Mouse (Mus musculus): ENCODE data around the gene Six3.

Gene Six3

DNA sequence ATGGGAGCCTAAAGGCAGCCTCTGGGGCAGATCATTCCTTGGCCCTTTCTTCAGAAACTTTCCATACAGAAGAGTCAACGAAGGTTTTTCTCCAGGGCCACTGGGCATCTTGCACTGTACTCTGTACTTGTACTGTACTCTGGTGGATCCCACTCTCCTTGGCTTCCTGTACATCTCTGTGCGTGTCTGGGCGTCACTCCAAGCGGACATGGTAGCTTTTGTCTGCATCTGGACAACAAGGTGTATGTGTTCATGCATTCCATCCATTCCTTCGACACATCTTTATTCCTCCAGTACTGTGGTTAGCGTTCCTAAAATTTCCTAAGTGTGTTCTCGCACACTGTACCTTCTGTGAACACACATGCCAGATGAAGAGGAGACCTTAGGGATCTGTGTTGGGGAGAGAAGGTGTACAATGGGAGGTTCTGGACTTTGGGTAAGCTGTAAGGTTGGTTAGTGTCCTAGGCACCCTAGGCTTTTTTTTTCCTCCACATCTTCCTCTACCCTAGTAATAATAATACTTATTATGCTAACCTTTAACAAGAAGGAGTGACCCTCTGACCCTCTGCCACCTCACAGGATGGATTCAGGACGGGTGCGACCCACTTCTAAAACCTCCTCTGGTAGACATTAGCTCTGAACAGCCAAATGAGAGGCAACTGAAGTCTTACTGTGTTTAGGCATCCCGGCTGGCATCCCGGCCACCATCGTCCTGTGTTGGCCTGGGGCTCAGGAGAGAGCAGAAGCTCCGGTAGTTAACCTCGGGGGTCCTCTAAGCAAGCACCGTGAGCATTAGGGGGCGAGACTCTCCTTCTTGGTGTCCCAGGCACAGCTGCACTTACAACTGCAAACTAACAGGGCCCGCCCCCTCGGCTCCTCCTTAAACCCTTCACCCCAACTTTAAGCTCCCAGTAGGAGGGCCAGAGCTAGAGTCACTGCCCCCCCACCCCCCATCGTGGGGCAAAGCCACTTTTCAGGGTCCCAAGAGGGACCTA is 1.6 kb upstream of the Six3 start:
- in situ Hi-C loops (cut with MboI; ENCODE audit: unreplicated experiment in 2 of 2): no loop called here

DNA sequence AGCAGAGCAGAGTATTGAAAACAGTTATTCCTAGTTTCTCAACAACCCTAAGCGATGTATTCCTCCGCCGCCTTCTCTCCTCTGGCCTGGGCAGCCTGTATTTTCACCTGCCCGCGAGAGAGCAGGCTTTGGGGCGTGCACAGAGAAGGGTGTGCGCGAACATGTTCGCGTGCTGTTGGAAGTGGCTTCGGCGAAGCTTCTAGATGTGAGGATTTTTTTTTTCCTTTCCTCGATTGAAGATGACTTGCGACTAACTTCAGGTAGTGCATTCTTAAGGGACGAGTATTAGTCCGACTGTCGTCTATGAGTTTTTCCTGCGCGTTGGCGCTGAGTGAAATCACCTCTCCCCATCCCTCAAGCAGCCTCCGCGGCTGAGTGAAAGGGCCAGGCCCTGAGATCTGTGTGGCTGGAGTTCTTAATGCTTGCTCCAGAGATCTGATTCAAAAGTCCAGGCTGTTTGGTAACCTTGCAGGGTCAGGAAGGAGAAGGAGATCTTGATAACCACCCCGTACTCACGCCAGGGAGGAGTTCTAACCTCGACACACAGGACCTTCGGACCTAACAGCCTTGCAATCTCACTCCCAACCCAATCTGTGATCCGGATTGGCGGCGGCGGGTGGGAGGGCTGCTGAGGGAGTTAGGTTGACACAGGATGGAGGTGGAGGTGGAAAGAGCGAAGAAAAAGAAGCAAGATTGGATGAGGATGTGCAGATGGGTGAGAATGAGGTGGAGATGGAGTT is 712 bp upstream of the Six3 start:
- in situ Hi-C loops (cut with MboI; ENCODE audit: unreplicated experiment in 2 of 2): no loop called here

DNA sequence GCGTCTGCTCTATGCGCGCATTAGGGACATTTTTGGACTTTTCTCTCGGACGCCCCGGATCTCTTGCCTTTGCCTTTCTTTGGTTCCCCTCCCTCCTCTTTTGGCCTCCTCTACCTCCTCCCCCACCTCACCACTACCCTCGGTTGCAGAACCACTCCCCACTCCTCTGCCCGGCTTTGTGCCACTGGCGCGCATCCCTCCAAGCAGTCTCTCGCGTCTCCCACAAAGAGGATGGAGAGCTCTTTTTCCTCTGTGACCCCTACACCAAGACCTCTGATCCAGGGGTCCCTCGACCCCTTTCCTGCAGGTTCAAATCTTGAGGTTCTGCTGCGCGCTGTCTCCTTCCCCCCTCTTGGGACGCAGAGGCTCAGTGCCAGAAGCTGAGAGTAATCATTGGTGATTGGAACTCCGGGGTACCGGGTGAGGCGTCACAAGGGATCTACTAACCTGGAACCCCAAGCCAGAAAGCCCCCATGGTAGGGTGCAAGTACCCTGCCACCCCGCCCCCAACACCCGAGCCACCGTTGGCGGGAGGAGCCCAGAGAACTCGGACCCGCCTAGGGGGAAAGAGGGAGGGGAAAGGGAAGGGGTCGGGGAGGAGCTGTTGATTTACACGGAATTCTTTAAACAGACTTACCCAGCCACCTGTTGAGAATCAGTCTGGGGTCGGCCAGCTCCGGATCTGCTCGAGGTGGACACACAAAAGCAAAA is 758 bp downstream of the Six3 start:
- in situ Hi-C loops (cut with MboI; ENCODE audit: unreplicated experiment in 2 of 2): no loop called here

- in situ Hi-C loops (cut with MboI; ENCODE audit: unreplicated experiment in 2 of 2): no loop called here
Observed at GRCm38 (mm10) chr17:85614722-85615331, 1.4 kb downstream of the Six3 start.

DNA sequence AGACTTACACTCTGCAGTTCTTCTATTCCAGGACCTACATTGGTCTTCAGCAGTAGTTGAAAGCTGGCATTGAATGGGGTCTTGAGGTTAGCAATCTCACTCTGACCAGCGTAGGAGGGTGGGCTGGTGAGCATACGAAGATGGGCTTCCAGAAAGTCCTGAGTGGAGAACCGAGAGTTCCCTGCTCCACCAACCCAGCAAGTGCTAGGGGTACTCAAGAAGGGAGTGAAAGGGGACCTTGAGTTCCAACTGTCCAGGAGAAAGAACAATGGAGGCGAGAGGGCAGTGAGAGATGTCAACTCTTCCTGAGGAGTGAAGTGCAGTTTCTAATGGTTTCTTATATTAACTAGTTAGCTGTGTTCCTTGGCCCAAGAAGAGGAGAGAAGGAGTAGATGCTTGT is 2.2 kb downstream of the Six3 start:
- in situ Hi-C loops (cut with MboI; ENCODE audit: unreplicated experiment in 2 of 2): no loop called here

- in situ Hi-C loops (cut with MboI; ENCODE audit: unreplicated experiment in 2 of 2): no loop called here
Observed at GRCm38 (mm10) chr17:85616526-85617500, 3.4 kb downstream of the Six3 start.

DNA sequence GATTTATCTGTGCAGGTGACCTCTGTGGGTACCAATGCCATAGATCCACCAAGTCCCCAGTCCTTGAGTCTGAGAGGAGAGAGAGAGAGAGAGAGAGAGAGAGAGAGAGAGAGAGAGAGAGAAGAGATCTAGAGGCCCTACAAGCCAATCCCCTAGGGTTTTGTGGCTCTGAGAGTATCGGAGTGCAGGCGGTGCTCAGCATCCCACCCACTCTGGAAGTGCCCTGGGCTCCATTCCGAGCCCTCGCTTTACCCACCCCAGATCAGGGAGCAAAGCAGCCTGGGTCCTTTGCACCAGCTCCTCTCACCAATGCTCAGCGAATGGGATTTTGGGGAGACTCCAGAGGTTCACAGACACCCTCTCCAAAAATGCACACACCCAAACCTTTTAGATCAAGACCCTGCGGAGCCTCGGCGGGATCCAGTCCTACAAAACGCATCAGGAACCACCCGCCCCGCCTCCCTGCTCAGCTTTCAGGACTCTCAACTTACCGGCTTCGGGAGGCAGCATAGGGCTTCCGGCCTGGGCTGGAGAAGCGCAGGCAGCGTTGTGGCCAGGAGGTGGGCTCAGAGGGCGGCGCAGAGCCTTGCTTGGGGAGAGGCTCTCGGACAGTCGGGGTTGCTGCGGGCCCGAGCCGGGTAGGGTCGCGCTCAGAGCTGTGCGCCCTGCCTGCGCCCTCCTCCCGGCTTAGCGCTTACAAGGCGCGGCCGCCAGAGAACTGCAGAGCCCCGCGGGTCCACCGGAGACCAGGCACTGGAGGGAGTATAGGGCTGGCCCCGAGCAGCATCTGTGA is 4.4 kb downstream of the Six3 start:
- in situ Hi-C loops (cut with MboI; ENCODE audit: unreplicated experiment in 2 of 2): no loop called here

DNA sequence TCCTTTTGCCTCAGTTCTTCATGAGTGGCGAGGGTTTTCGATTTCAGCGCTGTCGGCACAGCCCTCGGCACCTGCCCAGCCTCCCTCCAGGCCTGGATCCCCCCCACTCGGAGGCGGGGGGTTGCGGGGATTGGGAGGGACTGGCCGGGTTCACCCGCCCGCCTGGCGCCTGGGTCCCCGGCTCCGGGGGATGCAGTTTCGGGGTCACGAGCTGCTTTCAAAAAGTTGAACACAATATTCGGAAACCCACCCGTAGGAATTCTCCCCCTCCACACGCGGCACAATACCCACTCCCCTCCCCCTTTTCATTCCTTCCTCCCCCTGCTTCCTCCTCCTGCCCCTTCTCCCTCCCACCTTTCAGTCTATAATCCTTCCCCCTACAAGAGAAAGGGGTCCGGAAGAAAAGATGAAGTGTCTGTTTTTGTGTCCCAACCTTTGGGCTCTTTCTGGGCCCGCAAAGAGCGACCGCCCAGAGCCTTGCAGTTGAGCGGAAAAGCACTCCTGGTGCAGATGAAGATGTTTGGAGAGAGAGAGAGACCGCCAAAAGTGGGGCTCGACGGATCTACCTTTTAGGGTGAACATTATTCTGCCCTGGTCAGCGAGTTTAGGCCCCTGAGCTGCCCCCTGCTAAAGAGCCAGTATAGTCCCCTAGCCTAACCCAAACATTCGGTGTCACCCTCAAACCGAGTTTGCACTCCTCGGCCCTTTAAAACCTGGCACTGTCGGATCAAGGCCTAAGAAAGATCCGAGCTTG is 5.1 kb downstream of the Six3 start:
- in situ Hi-C loops (cut with MboI; ENCODE audit: unreplicated experiment in 2 of 2): no loop called here

DNA sequence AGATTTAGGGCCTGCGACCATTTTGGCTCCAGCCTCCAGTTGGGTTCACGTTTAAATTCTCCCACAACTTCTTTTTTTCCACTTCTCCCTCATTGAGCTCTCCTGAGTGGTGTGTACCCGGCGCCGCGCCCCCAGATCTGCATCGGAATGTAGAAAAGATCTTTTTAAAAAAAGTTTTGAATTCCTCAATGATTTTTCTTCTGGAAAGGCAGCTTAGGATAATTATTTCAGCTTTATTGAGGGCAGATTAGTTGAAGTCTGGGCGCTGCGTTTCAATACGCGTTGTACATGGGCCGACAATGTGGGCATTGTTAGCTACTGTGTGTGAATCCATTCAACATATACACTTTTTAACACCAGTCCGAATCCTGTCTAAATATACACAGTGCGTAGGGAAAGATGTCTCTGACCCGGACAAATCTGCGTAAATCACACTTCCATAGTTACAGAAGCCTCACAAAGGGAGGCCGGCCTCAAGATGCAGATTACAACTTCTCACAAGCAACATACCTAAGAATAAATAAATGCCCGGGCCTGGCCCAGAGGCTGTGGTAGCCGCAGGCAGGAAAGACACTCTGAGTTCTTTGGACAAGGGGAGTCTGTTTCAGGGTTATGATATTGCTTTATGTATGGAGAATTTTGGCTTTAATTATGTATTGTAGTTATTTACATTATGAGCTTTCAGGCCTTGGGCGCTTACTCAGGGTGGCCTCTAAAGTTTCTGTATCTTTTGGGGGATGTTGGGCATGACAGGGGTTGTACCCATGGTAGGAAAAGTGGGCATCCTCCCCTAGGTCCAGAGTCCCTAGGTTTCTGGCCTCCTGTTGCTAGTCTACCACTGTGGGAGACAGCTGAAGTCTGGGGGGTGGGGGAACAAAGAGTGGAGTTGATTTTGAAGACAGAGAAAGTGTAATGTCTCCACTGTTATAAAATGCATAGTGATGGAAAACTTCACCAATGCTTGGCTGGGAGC is 6.0 kb downstream of the Six3 start:
- in situ Hi-C loops (cut with MboI; ENCODE audit: unreplicated experiment in 2 of 2): no loop called here

DNA sequence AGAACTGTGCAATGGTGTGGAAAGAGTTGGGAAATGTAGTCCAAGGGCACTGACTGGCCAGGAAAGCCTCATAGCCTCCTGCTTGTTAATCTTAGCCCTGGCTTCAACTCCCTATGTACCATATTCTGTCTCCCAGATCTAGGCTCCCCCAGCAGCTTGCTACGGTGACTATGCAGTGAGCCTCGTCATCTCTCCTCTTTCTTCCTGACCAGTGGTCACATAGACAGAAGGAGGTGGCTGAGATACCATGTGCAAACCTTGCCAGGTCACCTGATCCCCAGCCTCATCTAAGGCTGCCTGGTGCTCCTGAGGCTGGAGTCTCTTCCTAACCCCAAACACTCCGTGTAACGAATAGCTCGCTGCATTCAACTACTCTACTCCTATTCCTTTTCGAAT is 6.7 kb downstream of the Six3 start:
- in situ Hi-C loops (cut with MboI; ENCODE audit: unreplicated experiment in 2 of 2): no loop called here

GRCm38 (mm10) chr17:85620680-85621504 is 7.5 kb downstream of the Six3 start:
- in situ Hi-C loops (cut with MboI; ENCODE audit: unreplicated experiment in 2 of 2): no loop called here

GRCm38 (mm10) chr17:85621505-85622310 is 8.3 kb downstream of the Six3 start:
- in situ Hi-C loops (cut with MboI; ENCODE audit: unreplicated experiment in 2 of 2): no loop called here

- in situ Hi-C loops (cut with MboI; ENCODE audit: unreplicated experiment in 2 of 2): no loop called here
Observed at GRCm38 (mm10) chr17:85622493-85623157, 9.2 kb downstream of the Six3 start.

DNA sequence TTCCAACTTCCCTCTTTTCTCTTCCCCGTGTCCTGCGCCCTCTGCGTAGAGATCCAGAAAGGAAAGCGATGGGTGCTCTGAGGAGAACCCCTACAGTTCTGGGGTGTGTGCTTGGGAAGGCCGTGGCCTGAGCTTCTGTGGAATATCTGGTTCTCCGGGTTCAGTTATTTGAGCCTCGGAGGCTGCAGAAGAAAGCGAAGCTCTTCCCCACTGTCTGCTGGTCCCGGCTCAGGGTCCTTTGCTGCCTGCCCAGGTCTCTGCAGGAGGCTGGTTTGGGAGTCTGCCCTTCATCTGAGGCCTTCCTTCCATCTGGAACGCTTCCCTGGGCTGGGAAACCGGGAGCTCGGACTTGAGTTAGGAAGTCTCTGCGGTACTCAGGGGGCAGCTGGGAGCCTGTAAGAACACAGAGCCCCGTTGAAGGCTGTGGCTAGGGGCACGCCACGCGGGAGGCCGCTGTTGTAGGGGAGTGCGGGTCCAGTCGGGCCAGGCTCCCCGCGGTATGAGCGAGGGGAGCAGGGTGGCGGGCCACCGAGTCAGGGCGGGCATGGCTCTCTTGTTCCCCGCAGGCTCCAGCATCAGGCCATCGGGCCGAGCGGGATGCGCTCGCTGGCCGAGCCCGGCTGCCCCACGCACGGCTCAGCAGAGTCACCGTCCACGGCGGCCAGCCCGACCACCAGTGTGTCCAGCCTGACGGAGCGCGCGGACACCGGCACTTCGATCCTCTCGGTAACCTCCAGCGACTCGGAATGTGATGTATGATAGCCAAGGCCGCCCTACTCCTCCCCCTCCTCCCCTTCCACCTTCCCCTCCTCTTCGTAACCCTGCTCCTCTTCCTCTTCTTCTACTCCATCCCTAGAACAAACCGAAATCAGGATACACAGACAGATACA is 10.0 kb downstream of the Six3 start:
- in situ Hi-C loops (cut with MboI; ENCODE audit: unreplicated experiment in 2 of 2): no loop called here

Measured in v-Abl transformed pro-B cells (cell line).